Mouse (Mus musculus) embryonic fibroblast, embryonic 13.5 days (primary cell): ENCODE results near the gene Helz. TPM values are rescaled to one million over a fixed set of nuclear protein-coding genes. Genes with fewer than 3 reads are reported as not detected.

Experiments used
- H3K27ac ChIP-seq: 2 replicates; pipeline ENCODE4 v1.5.1; 2012; ENCODE audit warnings: low read length, control low read depth, inconsistent platforms; ENCODE audit not compliant: insufficient read depth
- H3K4me1 ChIP-seq: 2 replicates; pipeline ENCODE4 v1.6.1; 2011; ENCODE audit warnings: low read length; ENCODE audit not compliant: control insufficient read depth, insufficient read depth
- H3K4me3 ChIP-seq: 2 replicates; pipeline ENCODE4 v1.5.1; 2011; ENCODE audit warnings: mild to moderate bottlenecking, control low read depth, low read length; ENCODE audit not compliant: insufficient read depth
- CTCF ChIP-seq: IDR thresholded peaks from 2 replicates; pipeline ENCODE4 v1.5.1; 2011; ENCODE audit warnings: mild to moderate bottlenecking, control low read depth, low read length, moderate library complexity, borderline replicate concordance; ENCODE audit not compliant: insufficient read depth
- POLR2A ChIP-seq: IDR thresholded peaks from 2 replicates; pipeline ENCODE4 v1.6.1; 2011; ENCODE audit warnings: low read depth, mild to moderate bottlenecking, control low read depth, low read length, moderate library complexity
- polyA plus RNA-seq: library from polyadenylated mRNA; stranded (reverse); fragments of >200 nt; gene quantifications from 2 replicates; pipeline ENCODE4 v1.2.4, GENCODE M21; 2011; ENCODE audit warnings: low read depth; ENCODE audit not compliant: missing spikeins, insufficient read length

The Helz gene
- polyA plus RNA-seq, 1 experiment: 32.3 TPM

GRCm38 (mm10) chr11:107731498-107731897 lies 183.8 kb downstream of the Helz start:
- Histone ChIP-seq H3K4me1 (0 out of 2 replicates have a peak, but pooled peaks cover 2% of the 10 kb centered on the region), H3K27ac (no peak overlapping the region), H3K4me3 (no peak overlapping the region)
- no peak for TF ChIP-seq CTCF
- no peak for TF ChIP-seq POLR2A

- Histone ChIP-seq H3K4me3 (no peak overlapping the region), H3K27ac (no peak overlapping the region), H3K4me1 (0 out of 2 replicates have a peak, but pooled peaks cover 2% of the 10 kb centered on the region)
- TF ChIP-seq POLR2A (no peak), CTCF (no peak)
Measured at GRCm38 (mm10) chr11:107734133-107734532, 186.4 kb downstream of the Helz start.

- no peak overlapping the region for H3K4me3 ChIP-seq
- H3K27ac ChIP-seq: no peak overlapping the region
- TF ChIP-seq POLR2A: no peak
- TF ChIP-seq CTCF: no peak
Measured at GRCm38 (mm10) chr11:107737886-107738285, 190.2 kb downstream of the Helz start.

GRCm38 (mm10) chr11:107738418-107739099 lies 190.8 kb downstream of the Helz start:
- H3K27ac ChIP-seq: no peak overlapping the region
- no peak overlapping the region for H3K4me3 ChIP-seq
- TF ChIP-seq CTCF: no peak
- no peaks in the 10 kb centered on the region for H3K4me1 ChIP-seq

More at GRCm38 (mm10) chr11:107737886-107738285, 190.2 kb downstream of the Helz start:
- no peaks in the 10 kb centered on the region for H3K4me1 ChIP-seq

GRCm38 (mm10) chr11:107743100-107743499 lies 195.4 kb downstream of the Helz start:
- no peak overlapping the region for H3K4me3 ChIP-seq
- H3K27ac ChIP-seq: no peak overlapping the region
- no peaks in the 10 kb centered on the region for H3K4me1 ChIP-seq
- TF ChIP-seq CTCF (no peak), POLR2A (no peak)

Other genes starting within 250 kb of the Helz start
- 19.8 and 24.0 TPM in 2 replicates for gene Pitpnc1, start 77.2 kb upstream of the Helz start, polyA plus RNA-seq
- 95.9 and 105 TPM in 2 replicates for gene Psmd12, start 68.4 kb upstream of the Helz start, polyA plus RNA-seq
- gene Cacng1, start 168.6 kb downstream of the Helz start, polyA plus RNA-seq: not detected in 2 replicates
- gene Cacng4, start 246.6 kb downstream of the Helz start, polyA plus RNA-seq: 0.51 TPM in 1 of 2 replicates, not detected in the other